Mouse (Mus musculus) retina, embryonic 14.5 days (tissue): Measurements from ENCODE around the gene Hip1r.
"Not testable (repeated sequence)": the region's sequence is repeated elsewhere in the genome, so short reads cannot be mapped to it uniquely, and the experiment has no call there.

Source experiments
- DNase-seq: peaks from one replicate; pipeline ENCODE4 v3.0.0-alpha.2; 2015; ENCODE audit warnings: low spot score

Hip1r gene

DNA sequence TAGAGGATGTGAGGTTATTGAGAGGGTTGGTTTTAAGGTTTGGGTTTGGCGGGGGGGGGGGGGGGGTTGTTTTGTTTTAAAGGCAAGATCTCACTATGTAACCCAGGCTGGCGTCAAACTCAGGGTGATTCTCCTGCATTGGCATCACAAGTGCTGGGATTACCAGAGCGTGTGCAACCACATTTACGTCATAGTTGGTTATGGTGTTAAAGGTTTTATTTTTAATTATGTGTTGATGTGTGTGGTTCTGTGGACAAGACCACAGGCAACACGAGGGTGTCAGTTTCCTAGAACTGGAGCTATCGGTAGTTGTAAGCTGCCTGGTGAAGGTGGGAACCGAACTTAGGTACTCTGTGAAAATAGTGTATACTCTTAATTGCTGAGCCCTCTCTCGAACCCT, 62.4 kb downstream of the Hip1r start:
- DNase-seq = no peak

- DNase-seq = no peak
Observed at GRCm38 (mm10) chr5:124036341-124036740, 62.9 kb downstream of the Hip1r start.

DNA sequence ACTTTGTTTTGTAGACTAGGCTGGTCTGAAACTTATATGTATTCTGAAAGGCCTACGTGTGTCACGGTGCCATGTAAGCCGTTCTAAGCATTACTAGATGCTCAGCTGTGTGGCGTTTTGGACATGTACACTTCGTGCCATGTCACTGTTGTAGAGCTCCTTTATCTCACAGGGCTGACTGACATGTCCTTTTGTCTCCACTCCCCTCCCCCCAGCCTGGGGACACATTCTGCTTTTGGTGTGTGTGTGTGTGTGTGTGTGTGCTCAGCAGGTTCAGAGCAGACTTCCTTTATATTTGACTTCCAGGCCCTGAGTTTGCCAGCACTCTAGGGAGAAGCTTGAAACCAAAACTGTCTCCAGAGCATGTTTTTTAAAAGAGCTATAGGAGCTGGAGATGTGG, 63.4 kb downstream of the Hip1r start:
- DNase-seq = no peak

DNA sequence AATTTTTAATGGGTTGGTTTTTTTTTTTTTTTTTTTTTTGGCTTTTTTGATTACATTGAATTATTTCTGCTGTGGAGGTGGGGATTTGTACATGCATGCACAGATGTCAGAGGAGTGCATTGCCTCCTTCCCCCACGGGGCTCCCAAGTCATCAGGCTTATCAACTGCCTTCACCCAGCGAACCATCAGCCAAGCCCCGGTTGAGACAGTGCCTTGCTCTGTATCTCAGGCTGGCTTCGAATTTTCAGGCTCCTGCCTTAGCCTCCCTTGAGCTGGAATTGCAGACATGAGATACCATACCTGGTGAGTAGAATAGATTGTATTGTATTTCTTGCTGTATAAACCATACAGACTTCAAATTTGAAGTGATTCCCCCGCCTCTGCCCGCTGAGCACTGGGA, 66.2 kb downstream of the Hip1r start:
- DNase-seq = no peak

DNA sequence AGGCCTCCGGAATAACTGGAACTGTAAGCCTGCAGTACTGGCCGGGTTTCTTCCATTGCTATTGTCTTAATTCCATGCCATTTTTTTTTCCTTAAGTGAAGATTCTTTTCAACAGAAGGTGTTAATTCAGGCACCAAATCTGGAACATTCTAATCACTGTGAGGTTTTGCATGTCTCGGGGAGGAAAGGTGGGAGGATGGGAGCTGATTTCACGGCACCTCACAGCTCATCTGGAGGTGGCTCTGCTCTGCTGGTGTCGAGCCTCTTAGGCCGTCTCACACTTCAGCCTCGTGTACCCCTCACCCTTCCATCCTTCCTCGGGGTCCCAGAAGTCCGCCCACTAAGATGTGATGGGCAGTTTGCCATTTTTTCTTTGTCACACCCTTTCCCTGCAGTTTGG, 67.7 kb downstream of the Hip1r start:
- DNase-seq = no peak

- DNase-seq = peak; percentile 66
Observed at GRCm38 (mm10) chr5:124043212-124043978, 70.0 kb downstream of the Hip1r start.

- DNase-seq = no peak
Observed at GRCm38 (mm10) chr5:124043999-124044398, 70.6 kb downstream of the Hip1r start.

GRCm38 (mm10) chr5:124045453-124046010, 72.1 kb downstream of the Hip1r start:
- DNase-seq = no peak

DNA sequence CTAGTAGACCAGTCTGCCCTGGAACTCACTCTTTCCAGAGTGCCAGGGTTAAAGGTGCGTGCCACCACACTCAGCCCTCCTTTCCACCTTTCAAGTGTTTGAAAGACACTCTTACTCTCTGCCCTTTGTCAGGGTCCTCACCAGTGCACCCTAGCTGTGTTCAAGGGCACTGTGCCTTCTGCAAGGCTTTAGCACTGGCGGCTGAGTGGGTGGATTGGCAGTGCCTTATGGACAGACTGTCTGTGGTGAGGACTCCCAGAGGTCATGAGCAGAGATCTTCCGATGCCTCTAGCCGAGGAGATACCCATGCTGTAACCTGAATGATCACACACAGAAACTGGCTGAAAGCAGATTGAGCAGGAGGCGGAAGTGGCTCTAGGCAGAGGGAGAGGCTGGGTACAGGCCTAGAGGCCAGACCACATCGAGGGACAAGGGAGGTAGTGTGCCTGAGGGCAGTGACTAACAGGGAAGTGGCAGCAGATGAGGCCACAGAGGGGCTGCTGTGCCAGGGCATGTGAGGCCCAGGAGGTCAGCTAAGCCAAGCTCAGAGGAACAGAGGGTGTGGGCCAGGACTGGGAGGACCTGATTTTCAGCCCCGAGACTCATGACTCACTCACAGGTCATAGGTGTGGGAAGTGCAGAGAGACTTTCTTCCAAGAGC, 73.4 kb downstream of the Hip1r start:
- DNase-seq = no peak

GRCm38 (mm10) chr5:124049249-124050045, 76.0 kb downstream of the Hip1r start:
- peak; percentile 15 for DNase-seq

DNA sequence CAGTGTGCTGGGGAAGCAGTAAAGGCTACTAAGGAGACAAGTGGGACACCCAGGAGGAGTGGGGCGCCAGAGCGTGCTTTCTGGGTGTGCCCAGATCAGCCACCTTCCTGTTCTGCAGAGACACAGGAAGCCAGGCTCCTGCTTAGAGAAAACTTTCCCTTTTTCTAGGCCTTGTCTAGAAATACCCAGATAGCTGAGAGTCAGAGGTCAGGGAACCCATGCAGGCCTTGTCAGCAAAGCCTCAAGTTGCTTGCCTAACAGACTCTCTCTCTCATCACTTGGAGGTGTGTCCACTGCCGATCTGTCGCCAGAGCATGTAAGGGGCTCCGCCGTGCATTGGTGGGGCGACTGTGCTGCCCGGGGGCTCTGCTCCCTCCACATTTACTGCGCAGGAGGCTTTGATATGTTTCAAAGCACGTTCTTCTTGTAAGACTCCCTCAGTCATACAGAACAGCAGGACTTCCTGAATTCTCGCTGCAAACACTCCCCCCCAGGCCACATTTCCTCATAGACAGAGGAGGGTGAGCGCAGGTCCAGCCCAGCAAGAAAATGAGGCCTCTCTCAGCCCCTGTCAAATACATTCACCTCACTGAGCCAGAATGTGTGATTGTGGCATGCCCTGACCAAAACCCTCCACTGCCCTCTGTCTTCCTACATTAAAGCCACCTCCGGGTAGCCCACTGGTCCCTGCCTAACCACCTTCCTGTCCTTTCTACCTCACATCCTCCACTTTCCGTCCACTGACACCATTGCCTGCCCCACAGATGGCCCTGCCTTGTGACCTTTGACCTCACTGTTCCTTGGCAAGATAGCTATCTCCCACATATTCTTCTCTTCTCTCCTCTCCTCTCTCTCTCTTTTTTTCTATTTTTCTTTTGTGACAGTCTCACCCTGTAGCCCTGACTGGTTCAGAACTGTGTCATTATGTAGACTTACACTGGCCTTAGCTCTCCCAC, 76.9 kb downstream of the Hip1r start:
- DNase-seq = peak; percentile 43

GRCm38 (mm10) chr5:124051899-124052491, 78.6 kb downstream of the Hip1r start:
- DNase-seq = no peak

- DNase-seq = not testable (repeated sequence)
Observed at GRCm38 (mm10) chr5:124052641-124053040, 79.2 kb downstream of the Hip1r start.
